In the genomic region with DNA sequence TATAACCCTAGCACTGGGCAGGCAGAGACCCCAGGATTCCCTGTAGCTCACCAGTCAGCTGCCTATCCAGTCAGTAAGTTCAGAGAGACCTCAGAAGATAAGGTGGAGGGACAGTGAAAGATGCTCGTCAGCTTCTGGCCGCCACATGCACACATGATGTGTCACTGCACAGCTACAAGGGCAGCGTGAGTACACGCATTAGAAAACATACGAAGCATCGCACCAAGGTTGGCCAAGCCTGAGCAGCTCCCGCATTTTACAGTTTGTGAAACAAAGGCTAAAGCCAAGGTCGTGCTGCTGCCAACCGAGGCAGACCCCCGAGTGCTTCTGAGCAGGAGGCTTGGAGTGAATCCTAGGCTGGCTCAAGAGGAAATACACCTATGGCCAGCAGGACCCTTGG, we compare ENCODE assay signal across 12 mouse cellular contexts. TPM values are rescaled to one million over a fixed set of nuclear protein-coding genes. Genes with fewer than 3 reads are reported as not detected.
"Had no signal": no experiment of that assay in that cellular context is flagged by ENCODE, and none has a peak within 500 bp of the region (broad histone marks: within the 10 kb centered on the region; RNA-seq: fewer than 3 reads in every experiment).

No protein-coding gene starts in this region.

- DNase-seq: lung, adult 2 months; lung, postnatal 14 days; lung, postnatal 36 days; retina, postnatal 1 day; right cerebral cortex, adult 18-20 months; right cerebral cortex, postnatal 25 days; right cerebral cortex, postnatal 4 days; spleen, adult 18-20 months; thymus, adult 18-20 months; thymus, postnatal 14 days; thymus, postnatal 36 days had no signal

RNA-seq across cellular contexts. Expression of gene Necab2, which starts 32.9 kb away (rescaled TPM):
- total RNA-seq: megakaryocyte progenitor cell, adult 5-6 weeks had no signal
